Mouse (Mus musculus) CD4-positive, CD25-positive, alpha-beta regulatory T cell (primary cell): ENCODE data around the gene Eme2. TPM values are rescaled to one million over a fixed set of nuclear protein-coding genes. Genes with fewer than 3 reads are reported as not detected.

Experiments used
- polyA plus RNA-seq: library from polyadenylated mRNA; unstranded; fragments of 100-300 nt; shearing (Covaris generic); gene quantifications from one replicate; pipeline ENCODE4 v1.2.1, GENCODE M21; 2017

The Eme2 gene
- polyA plus RNA-seq = 46.2 TPM

GRCm38 (mm10) chr17:24894995-24895547, at the start of gene Eme2, which contains the start of gene Mrps34:
Gene Eme2 (minus strand): TSS chr17:24895087.
Gene Mrps34 (plus strand): TSS chr17:24895116.

DNA sequence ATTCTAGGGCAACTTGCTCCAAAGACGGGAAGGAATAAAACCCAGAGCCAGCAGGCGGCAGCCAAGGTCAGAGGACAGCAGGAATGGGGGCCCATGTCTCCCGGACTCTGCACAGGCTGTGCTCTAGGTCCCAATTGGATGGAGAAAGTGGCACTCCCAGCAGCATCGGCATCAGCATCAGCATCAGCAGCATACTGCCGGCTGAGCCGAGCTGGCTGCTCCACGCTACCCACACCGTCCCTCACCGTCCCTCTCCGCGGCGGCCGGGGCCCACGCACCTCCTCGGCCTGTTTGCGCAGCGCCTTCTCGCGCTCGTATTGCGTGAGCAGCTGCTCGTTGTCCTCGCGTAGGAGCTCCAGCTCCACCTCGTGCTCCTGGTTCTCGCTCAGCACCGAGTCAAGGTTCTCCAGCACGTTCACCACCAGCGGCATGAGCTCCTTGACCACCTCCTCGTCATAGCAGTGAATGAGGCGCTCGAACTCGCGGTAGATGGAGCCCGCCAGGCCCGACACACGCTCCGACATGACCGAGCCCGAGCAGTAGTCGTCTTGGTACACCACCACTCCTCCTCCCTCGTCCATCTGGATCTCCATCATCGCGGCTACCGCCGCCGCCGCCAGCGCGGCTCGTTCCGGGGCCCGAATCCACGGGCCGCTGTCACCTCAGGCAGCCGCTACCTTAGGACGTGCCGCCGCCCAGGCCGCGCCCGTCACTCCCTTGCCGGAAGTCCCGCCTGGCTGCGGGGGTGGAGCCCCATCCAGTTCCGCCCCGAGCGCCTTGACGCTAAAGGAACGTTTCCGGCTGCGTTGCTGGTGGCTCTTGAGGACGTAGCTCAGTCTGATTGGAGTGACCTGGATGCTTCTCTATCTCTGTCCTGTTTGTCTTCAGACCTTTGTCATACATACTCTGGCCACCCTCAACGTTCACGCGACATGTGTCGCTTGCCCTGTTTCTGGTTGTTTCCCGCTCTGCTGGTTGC, 41.7 kb upstream of the Eme2 start, which contains the start of gene Mapk8ip3:
Mapk8ip3 (minus strand) TSS at position 719 of the 979 bp plus-strand sequence.

GRCm38 (mm10) chr17:24896241-24896992, 1.5 kb upstream of the Eme2 start, which contains the start of gene Nme3:
Gene Nme3 (plus strand): TSS chr17:24896500.

GRCm38 (mm10) chr17:24886134-24886931, 8.6 kb downstream of the Eme2 start, which contains the start of the genes Nubp2 and Spsb3:
Gene Nubp2 (minus strand): TSS chr17:24886349.
Gene Spsb3 (plus strand): TSS chr17:24886643.

DNA sequence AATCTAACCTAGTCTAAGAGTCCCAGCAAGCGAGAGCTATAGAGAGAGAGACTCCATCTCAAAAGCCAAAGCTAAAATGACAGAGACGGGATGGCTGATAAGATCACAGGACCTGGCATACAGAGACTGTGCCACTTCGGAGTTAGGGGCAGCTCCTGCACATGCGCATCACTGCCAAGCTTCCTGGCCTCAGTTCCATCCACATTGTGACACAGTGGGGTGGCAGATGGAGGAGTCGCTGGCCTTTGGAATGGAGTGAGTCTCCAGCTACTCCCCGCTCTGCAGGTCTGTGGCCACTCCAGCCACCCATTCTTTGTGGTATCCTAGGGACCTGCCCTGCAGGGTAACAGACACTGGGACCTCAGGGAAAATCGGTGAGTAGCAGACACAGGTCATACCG, 29.1 kb downstream of the Eme2 start, which contains the start of gene Igfals:
Igfals (plus strand) TSS at position 222 of the 400 bp plus-strand sequence.

DNA sequence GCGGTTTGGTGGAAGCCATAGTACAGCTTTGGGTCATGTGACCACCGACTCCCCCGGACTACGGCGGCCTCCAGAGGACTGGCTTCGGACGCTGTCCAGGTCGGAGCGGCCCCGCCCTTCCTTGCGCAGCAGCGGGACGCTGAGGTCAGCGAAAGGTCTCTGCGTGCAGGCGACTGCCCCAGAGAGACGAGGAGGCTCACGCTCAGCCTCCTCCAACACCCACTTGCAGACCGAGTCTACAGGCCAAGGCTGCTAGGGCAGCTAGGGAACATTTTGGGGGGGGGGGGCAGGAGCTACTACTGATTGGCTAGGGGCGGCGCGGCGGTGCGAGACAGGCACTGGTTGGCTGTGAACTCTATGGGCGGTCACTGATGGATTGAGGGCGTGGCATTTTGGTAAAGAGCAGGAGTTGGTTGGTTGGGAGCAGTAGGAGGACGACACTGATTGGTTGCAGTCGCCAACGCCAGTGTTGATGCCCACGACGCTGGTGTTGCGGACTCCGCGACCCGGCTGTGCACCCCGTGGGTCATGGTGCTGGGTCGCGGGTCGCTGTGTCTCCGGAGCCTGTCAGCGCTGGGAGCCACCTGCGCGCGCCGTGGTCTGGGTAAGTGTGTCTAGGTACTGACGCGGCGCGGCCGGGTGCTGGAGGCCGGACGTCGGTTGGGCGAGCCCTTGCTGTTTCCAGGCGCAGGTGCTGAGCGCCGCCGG, 44.7 kb downstream of the Eme2 start, which contains the start of gene Fahd1:
Fahd1 (minus strand) TSS at position 300 of the 708 bp plus-strand sequence.

DNA sequence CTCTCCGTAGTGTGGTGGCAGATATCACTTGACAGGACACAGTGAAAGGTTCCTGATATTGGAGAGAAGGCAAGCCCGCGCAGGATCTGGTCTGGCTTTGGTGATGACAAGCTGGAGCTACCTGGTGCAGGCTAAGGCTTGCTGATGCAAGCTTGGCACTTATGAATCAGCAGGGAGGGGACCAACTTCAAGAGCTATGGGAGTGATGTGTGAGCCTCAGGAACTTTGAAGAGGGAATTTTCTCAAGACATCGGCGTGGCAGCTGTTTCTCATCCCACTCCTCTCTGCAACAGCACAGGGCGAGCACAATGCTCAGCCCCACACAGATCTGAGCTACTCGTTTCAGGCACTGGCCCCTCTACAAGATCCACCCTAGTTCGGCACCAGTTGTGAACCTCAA, 55.0 kb downstream of the Eme2 start, which contains the start of gene Hagh:
Hagh (plus strand) TSS at position 302 of the 400 bp plus-strand sequence.

Other genes with a start within 250 kb of the Eme2 start
- 0.26 TPM for gene Slc9a3r2, start 244.8 kb downstream of the Eme2 start, polyA plus RNA-seq
- gene Npw, start 236.6 kb downstream of the Eme2 start, polyA plus RNA-seq = not detected
- gene Zfp598, start 225.4 kb downstream of the Eme2 start, polyA plus RNA-seq = 22.6 TPM
- gene Syngr3, start 205.1 kb downstream of the Eme2 start, polyA plus RNA-seq = 0.44 TPM
- 42.2 TPM for gene Gfer, start 198.9 kb downstream of the Eme2 start, polyA plus RNA-seq
- 3.2 TPM for gene Noxo1, start 198.9 kb downstream of the Eme2 start, polyA plus RNA-seq
- 64.1 TPM for gene Tbl3, start 187.4 kb downstream of the Eme2 start, polyA plus RNA-seq
- not detected for gene Rnf151, start 177.0 kb downstream of the Eme2 start, polyA plus RNA-seq
- 779 TPM for gene Rps2, start 177.0 kb downstream of the Eme2 start, polyA plus RNA-seq
- 194 TPM for gene Ndufb10, start 170.6 kb downstream of the Eme2 start, polyA plus RNA-seq
- gene Rpl3l, start 167.3 kb downstream of the Eme2 start, polyA plus RNA-seq = not detected
- gene Msrb1, start 158.4 kb downstream of the Eme2 start, polyA plus RNA-seq = 16.4 TPM
- gene Hs3st6, start 142.1 kb downstream of the Eme2 start, polyA plus RNA-seq = not detected
- gene Meiob, start 90.8 kb downstream of the Eme2 start, polyA plus RNA-seq = not detected
- gene Hagh, start 54.9 kb downstream of the Eme2 start, polyA plus RNA-seq = 36.3 TPM
- 2.7 TPM for gene Fahd1, start 44.7 kb downstream of the Eme2 start, polyA plus RNA-seq
- gene Igfals, start 29.1 kb downstream of the Eme2 start, polyA plus RNA-seq = not detected
- gene Nubp2, start 8.7 kb downstream of the Eme2 start, polyA plus RNA-seq = 106 TPM
- gene Spsb3, start 8.4 kb downstream of the Eme2 start, polyA plus RNA-seq = 64.5 TPM
- 95.9 TPM for gene Mrps34, start within 50 bp of the Eme2 start, polyA plus RNA-seq
- gene Nme3, start 1.4 kb upstream of the Eme2 start, polyA plus RNA-seq = 56.5 TPM
- gene Mapk8ip3, start 41.9 kb upstream of the Eme2 start, polyA plus RNA-seq = 52.6 TPM
- gene Jpt2, start 65.6 kb upstream of the Eme2 start, polyA plus RNA-seq = 28.5 TPM
- 7.4 TPM for gene Cramp1l, start 120.7 kb upstream of the Eme2 start, polyA plus RNA-seq
- 19.5 TPM for gene Ift140, start 121.0 kb upstream of the Eme2 start, polyA plus RNA-seq
- gene Tmem204, start 188.5 kb upstream of the Eme2 start, polyA plus RNA-seq = 0.79 TPM
- 34.5 TPM for gene Telo2, start 220.9 kb upstream of the Eme2 start, polyA plus RNA-seq
- 0.22 TPM for gene Ptx4, start 225.7 kb upstream of the Eme2 start, polyA plus RNA-seq
- 37.3 TPM for gene Clcn7, start 238.3 kb upstream of the Eme2 start, polyA plus RNA-seq